Mouse (Mus musculus) thymus, postnatal 14 days (tissue): Measurements from ENCODE around the gene Mgat4c.
"Not testable (repeated sequence)": the region's sequence is repeated elsewhere in the genome, so short reads cannot be mapped to it uniquely, and the experiment has no call there.

Source experiments
- DNase-seq: peaks from one replicate; pipeline ENCODE4 v3.0.0; 2021

Gene Mgat4c

GRCm38 (mm10) chr10:102154865-102155264 is 473.6 kb downstream of the Mgat4c start:
- DNase-seq = no peak

- DNase-seq = no peak
Measured at GRCm38 (mm10) chr10:102155853-102156252, 474.6 kb downstream of the Mgat4c start.

GRCm38 (mm10) chr10:102158809-102159208 is 477.5 kb downstream of the Mgat4c start:
- DNase-seq = no peak

DNA sequence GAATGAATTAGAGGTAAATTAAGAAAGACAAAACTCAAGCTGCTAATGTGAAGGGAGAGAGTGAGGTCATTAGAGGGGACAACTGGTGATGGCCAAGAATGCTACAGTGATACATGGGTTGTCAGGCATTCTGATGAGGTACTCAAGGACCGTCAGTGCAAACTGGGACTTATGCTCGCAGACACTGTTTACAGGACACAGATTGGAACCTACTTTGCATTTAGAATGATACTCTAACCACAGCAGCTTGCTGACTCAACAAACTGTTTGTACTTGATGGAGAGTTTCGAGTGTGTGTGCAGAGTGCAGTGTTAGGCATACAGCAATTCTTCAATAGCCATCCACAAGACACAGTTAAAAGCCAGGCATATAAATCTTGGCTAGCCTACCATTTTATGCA is 503.4 kb downstream of the Mgat4c start:
- DNase-seq = no peak

DNA sequence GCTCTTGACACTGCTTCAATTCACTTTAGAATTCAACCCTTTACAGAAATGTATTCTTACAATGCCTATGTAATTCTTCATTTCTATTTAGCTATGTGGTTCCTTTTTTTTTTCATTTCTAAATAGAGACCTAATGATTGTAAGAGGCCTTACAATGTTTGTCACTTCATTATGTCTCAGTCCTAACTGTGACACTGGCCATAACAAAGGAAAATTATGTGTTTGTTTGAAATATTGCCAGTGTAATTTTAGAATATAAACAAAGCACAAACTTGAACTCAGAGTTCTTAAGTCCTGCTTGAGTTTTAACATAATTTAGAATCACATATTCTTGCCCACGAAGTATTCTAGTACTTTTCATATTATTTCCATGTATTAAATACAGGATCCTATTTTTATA is 510.4 kb downstream of the Mgat4c start:
- no peak for DNase-seq

DNA sequence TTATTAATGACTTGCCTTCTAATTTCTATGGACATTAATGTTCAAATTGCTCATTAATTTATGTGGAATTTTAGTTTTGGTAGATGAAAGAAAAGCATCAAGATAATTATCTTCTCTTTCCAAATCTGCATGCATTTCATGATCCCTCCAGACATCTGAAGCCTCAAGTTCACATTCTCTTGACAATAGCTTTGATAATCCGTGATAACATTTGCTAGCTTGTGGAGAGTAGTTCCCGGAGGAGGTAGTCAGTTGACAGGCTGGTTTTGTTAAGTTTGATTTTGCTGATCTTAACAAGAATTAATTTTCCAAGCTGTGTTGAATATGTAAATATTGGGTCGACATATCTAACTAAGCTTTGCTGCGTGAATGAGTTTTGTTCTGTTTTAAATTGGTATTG is 515.6 kb downstream of the Mgat4c start:
- no peak for DNase-seq

- no peak for DNase-seq
Measured at GRCm38 (mm10) chr10:102238558-102239211, 557.4 kb downstream of the Mgat4c start.

DNA sequence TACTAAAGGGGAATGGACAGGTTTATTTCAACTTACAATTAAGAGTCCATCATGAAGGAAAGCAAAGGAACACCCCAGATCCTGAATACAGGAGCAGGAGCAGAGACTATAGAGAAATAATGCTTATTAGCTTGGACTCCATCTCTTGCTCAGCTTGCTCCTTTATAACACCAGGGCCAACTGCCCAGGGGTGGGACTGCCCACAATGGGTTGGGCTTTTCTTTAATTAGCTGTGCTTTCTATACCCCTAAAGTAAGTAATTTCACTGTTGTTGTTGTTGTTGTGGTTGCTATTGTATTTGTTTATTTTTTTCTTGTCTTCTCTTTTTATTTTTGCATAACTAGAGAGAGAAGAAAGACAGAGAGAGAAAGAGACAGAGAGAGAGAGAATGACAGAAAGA is 562.6 kb downstream of the Mgat4c start:
- no peak for DNase-seq

DNA sequence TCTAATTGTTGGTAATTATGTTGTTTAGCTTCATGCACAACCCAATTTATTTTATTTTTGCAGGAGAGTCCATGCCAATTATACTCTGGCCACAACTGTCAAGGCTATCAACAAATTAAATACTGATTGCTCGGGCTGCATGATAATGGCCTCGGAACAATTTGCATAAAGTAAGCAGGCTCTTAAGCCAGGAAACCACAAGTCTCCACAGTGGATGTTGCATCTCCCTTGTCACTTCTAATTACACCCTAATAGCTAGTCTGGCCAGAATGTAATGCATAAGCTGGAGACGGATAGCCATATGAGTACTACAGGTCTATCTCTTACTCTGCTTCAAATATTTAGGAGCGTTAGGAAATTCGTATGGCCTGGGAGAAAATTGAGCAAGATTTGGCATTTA is 563.3 kb downstream of the Mgat4c start:
- DNase-seq = no peak

DNA sequence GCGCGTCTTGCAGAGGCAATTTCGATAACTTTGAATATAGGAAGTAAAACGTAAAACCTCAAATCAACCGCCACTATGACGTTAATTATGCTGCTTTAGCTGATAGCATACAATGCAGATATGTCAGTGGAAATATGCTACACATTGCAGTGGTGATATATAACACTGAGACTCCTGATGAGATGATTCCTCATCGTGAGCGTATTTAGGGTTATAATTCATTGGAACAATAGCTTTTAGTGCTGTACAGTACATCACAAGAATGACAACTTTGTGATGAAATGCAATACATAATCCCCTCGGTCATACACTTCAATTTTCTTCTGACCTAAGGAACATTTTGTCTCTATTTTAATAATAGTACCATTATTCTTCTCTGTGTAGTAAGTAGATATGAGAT is 564.0 kb downstream of the Mgat4c start:
- no peak for DNase-seq

- no peak for DNase-seq
Measured at GRCm38 (mm10) chr10:102308892-102309479, 627.7 kb downstream of the Mgat4c start.

DNA sequence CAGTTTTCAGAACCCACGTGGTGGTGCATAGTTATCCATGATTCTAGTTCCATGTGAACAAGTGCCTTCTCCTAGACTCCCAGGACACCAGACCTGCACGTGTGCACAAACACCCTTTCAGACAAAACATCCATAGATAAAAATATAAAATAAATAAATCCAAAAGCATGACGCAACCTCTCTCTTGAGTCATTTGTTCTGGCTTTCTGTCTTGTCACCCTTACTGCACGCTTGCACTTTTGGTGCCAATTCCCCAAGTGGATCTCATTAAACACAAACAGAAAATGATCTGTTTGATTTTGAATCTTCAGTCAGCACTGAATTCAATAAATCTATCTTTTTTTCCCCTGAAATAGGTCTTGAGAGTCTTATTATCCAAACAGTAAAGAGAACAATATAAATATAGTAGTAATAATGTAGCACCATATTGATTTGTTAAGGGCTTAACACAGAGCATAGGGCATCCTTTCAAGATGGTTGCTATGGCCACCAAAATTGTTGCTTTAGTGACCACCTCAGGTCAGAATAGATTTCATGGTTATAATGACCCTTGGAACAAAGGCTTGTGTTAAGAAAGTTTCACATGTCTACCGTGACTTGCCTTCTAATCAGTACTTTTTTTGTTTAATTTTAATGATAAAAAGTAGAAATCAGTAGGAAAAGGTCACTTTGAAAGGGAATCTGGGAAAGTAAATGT is 684.5 kb downstream of the Mgat4c start:
- no peak for DNase-seq

- no peak for DNase-seq
Measured at GRCm38 (mm10) chr10:102370576-102370975, 689.3 kb downstream of the Mgat4c start.

- DNase-seq = no peak
Measured at GRCm38 (mm10) chr10:102372111-102372510, 690.8 kb downstream of the Mgat4c start.

GRCm38 (mm10) chr10:102374061-102374460 is 692.8 kb downstream of the Mgat4c start:
- DNase-seq = no peak

GRCm38 (mm10) chr10:102377377-102377776 is 696.1 kb downstream of the Mgat4c start:
- no peak for DNase-seq

DNA sequence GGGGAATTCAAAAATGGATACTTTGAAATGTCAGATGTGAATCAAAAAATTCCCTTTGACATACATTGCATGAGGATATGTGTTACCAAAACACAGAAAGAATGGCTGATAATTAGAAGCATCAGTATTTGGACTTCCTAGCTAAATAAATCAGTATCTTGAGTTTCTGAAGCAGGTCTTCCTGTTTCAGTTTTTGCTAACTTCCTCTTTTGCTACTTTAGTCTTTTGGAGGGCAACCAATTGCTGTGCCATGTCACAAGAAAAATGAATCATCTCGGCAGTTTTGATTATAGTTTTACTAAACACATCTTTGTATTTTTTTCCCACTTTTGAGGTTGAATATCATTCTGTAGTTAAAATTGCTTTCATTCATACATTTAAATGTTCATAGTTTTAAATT is 707.9 kb downstream of the Mgat4c start:
- DNase-seq = no peak

DNA sequence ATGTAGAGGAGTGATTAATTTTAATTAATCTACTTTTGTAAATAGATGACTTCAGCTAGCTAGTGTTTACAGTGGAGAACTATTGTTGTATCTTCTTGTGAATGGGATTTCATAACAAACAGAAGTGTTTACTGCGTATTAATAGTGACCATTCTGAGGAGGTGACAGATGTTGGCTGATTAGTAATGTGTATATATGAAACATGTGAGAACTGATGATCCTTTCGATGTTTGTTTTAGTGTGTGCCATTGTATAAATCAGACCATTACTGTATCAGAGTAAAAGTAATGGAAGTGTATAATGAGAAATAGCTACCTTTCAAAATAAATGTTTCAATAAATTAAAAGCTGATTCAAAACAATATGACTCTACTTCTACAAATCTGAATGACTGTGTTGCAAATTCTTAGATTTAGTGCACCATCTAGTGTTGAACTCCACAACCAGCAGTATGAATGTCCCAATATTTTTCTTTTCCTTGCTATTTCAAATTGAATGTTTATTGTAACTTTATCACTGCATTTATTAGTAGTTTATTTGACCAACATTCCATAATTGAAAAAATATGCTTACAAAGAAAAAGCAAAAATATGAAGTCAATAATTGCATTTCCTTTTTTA is 736.5 kb downstream of the Mgat4c start:
- DNase-seq = no peak

DNA sequence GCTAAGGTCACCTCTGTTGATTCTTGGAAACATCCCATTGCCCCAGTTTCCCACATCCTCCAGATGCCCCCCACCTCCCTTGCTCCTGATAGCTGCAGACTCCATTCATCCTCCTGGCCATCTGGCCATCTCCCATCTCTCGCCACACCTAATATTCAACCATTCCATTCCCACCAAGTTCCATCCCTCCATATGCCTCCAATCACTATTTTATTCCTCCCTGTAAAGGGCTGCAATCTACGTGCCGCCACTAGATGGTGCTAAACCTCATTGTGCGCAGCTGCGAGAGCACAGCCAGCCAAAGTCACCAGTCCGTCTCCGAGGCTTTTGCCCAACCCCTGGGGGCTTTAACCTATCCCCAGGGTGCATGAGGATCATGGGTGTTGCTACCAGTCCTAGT is 753.8 kb downstream of the Mgat4c start:
- DNase-seq = peak; percentile 9

DNA sequence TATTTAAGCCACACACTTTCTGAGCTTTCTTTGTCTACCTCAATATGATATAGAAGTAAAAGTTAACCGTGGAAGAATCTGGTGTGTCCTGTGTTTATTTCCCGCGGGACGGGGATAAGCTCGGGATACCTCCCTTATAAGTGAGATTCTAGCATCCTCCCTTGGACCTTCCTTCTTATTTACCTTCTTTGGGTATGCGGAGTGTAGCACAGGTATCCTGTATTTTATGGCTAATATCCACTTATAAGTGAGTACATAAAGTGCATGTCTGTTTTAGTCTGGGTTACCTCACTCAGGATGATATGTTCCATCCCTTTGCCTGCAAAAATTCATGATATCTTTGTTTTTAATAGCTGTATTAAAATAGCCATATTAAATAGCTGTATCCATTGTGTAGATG is 754.2 kb downstream of the Mgat4c start:
- not testable (repeated sequence) for DNase-seq
